Mouse (Mus musculus) lung, adult 18-20 months (tissue): ENCODE results near the gene Crmp1.

Experiments used
- DNase-seq, 2 experiments: peaks; one replicate each; pipeline ENCODE4 v3.0.0; 2022; ENCODE audit warnings: mixed read lengths in 2 of 2

The Crmp1 gene

GRCm38 (mm10) chr5:37241224-37241623 lies 516 bp upstream of the Crmp1 start:
- DNase-seq, result no peak

- DNase-seq, result no peak
Observed at GRCm38 (mm10) chr5:37242360-37243168, 824 bp downstream of the Crmp1 start.

DNA sequence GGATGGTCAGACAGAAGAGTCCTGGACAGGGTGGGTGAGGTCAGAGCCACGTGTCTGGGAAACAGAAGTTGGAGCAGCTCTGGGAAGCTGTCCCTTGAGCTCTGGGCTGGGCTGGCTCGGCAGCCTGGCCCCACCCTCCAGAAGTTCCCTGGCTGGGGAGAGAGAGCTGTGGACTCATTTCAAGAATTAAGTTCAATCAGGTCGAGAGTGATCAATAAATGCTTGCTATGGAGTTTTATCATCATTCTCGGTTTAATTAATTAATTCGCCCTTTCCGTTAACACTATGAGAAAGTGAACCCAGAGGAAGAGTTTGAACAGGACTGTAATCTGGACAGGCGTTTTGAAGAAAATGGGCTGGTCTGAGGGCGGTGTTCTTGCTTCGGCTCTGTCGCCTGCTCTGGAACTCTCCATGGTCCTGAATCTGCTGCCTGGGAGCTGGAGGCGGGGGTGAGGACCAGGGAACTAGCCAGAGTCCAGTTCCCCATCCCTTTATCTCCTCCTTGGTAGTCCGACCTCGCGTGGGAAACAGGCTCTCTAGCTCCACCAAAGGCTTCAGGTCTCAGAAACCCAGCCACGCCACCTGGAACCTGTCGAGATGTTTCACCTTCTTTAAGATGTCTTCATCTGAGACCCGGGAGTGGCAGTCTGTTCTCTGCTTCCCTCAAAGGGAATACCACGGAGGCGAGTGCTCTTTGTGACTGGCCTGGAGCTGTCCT lies 1.6 kb downstream of the Crmp1 start:
- DNase-seq, result peak in 1 of 2 experiments; percentile 26

DNA sequence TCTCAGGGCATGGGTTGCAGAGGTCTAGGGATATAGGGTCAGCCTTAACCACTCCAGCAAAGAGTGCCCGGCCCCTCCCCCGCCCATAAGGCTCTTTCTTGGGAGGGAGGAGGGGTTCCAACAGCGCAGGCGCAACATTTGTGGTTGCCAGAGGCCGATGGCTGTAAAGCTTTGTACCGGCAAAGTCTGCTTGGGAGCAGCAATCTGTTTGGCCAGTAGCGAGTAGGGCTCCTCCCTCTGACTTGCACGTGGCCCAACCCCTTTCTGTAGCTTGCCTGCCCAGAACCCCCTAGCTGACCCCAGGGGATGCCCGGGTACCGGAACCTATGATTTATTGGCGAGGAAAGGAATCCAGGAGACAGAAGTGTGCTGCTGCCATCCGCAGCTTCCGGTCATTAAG lies 2.4 kb downstream of the Crmp1 start:
- DNase-seq, result no peak

DNA sequence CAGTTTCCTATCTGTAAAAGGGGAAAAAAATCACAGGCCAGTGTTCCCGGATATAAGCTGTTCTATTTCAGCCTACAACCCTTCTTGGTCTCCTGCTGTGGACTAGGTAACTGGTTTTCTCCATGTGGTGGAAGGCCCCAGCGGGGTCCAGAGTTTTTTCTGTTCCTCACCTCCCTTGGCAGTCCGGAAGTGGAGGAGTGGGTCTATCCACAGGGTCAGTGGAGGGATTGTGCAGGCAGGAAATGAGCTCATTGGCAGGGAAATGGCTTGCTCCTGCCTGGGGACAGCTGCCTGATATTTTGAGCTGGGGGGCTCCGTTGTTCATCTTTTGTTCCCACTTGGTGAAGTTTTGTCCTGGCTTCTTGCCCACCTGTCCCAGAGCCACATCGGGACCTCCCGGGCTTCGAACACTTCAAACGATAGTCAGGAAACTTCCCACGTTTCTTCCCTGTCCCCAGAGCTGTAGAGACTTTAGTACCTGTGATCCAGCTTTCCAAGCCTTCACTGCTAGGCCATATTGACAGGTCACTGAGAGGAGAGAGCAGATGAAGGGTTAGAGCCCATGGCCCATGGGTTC lies 3.0 kb downstream of the Crmp1 start:
- no peak for DNase-seq

DNA sequence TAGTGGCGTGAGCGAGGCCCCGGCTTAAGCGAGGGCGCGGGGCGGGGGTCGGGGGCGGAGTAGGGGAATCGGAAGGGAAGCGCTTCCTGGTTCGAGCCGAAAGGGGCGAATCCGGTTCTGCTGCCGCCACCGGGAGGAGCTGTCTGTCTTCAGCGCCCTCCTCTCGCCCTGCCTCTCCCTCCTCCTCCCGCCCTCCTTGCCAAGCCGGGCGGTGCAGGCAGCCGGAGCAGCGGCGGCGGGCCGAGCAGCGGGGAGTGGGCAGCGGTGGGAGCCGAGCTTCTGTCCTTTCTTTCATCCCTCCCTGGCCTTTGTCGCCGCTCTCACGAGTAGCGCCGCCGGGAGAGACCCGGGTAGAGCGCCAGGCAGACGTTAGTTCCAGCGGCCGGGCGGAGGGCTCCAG lies 3.9 kb downstream of the Crmp1 start:
- DNase-seq, result peak in 1 of 2 experiments; percentile 5

GRCm38 (mm10) chr5:37246138-37246910 lies 4.6 kb downstream of the Crmp1 start:
- no peak for DNase-seq

DNA sequence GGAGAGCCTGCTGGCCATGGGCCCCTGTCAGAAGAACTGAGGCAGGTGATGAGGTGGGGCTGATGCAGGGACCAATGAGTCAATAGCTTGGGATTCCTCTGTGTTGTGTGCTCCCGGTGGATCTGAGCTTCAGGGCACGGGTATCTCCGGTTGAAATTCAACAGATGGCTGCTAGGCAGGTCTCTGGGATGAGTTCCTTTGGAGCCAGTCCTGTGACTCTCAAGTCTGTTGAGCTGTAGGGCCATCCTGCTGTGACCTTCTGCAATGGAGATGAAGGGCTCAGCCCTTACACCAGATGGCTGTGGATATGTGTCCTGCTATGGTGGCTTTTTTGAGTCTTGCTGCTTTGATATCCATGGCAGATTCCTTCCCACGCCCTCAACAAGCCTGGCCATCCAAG lies 5.7 kb downstream of the Crmp1 start:
- DNase-seq, result no peak

DNA sequence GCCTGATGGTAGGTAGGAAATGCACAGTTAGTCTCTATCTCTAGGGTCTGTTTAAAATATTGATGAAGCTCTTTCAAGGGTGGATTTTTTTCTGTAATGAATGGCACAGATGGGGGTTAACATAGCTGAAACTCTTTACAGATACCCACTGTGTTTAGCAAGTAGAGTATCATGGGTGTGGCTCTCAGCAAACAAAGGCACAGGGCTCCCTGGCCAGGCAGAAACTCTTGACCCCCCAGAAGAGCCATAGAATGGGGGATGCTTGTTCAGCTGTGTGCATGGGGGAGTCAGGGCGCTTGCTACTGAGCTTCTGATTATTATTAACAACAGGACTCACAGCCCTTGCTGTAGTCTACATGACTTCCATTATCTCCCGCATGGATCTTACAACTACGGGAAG lies 7.1 kb downstream of the Crmp1 start:
- DNase-seq, result no peak

DNA sequence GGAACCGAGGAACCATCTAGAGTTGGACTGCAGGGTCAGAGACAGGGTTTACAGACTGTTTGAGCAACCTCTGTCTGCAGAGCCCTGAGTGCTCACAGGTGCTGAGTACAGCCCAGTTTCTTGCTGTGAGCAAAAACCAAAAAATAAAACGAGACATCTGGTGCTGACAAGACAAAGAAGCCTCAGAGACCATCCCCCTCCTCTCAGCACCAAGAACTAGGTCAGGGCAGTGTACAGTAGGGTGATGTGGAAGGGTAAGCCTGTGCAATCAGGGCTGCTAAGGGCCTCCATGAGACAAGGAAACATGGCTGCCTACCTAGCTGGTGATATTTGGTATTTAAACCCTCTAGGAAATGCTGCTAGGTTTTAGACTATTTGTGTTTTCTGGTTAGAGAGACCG lies 9.9 kb downstream of the Crmp1 start:
- no peak for DNase-seq

GRCm38 (mm10) chr5:37252101-37252804 lies 10.5 kb downstream of the Crmp1 start:
- DNase-seq, result no peak

- DNase-seq, result no peak
Observed at GRCm38 (mm10) chr5:37254523-37254922, 12.8 kb downstream of the Crmp1 start.

DNA sequence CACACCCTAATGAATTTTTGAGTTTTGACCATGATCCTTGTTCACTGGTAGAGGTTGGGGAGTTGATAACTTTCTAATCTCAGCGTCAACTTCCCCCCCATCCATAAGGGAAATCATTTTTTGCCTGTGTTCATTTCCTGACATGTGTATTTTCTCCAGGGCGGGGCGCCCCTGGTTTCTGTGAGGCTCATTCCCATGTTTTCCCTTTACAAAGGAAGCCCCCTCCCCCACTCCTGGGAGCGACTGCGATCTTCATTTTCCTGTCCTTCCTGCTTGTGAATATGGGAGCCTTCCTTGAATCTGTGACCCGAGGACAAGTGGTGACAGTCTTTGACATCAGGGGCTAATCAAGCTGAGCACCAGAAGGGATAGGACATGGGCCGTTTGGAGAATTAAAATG lies 15.1 kb downstream of the Crmp1 start:
- DNase-seq, result no peak

GRCm38 (mm10) chr5:37257243-37257642 lies 15.5 kb downstream of the Crmp1 start:
- DNase-seq, result no peak

GRCm38 (mm10) chr5:37261734-37262133 lies 20.0 kb downstream of the Crmp1 start:
- DNase-seq, result no peak

DNA sequence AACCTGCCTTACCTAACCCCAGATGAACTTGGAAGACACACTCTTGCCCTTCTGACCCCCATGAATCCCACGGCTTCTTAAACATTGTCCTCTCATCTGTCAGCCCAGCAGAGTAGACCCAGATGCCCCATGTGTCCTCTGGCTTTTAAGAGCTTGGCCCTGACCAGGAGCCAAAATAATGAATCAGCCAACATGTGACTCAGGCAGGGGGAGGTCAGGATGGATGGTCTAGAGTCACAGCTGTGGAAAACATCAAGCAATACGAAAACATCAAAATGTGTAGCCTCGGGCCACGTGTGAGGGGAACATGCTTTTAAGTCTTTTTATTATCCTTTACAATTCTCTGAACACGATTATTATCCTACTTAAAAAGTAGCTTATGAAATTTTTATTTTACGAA lies 22.1 kb downstream of the Crmp1 start:
- no peak for DNase-seq

DNA sequence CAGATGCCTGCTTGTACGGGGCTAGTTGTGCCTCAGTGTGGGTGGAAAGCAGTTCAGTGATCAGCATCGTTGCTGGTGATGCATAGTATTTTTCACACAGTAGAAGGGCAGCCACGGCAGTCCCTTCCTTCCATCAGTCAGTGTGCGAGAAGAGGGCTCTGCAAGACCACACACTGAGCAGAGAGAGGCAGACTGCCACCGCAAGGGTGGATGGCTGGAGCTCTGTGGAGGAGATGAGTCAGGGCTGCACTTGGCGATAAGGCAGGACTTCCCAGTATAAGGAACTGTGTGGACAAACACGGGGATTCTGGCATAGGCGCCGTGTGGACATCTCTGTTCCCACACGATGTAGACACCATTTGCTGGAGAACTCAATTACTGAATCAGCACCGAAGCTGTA lies 39.3 kb downstream of the Crmp1 start:
- no peak for DNase-seq

- DNase-seq, result peak in 1 of 2 experiments; percentile 9
Observed at GRCm38 (mm10) chr5:37288374-37288773, 46.6 kb downstream of the Crmp1 start.

GRCm38 (mm10) chr5:37289236-37289635 lies 47.5 kb downstream of the Crmp1 start:
- peak in 1 of 2 experiments; percentile 10 for DNase-seq

- no peak for DNase-seq
Observed at GRCm38 (mm10) chr5:37290983-37291382, 49.2 kb downstream of the Crmp1 start.

- DNase-seq, result no peak
Observed at GRCm38 (mm10) chr5:37296717-37297116, 55.0 kb downstream of the Crmp1 start.

GRCm38 (mm10) chr5:37298370-37298769 lies 56.6 kb downstream of the Crmp1 start:
- DNase-seq, result peak in 1 of 2 experiments; percentile 3
